Mouse (Mus musculus) forebrain, embryonic 11.5 days (tissue): ENCODE measurements around the gene Gm9044. TPM values are rescaled to one million over a fixed set of nuclear protein-coding genes. Genes with fewer than 3 reads are reported as not detected.
"Not testable (repeated sequence)": the region's sequence is repeated elsewhere in the genome, so short reads cannot be mapped to it uniquely, and the experiment has no call there.

Source experiments
- ATAC-seq: fragments of 200-750 bp; cut with Nextera tagmentation; replicated peaks from 2 replicates; pipeline ENCODE4 v1.8.0; 2017; ENCODE audit warnings: moderate TSS enrichment; ENCODE audit not compliant: low FRiP score
- DNase-seq: peaks from one replicate; pipeline ENCODE4 v3.0.0-alpha.2; 2017; ENCODE audit warnings: low spot score
- H3K27ac ChIP-seq: fragments of 300-500 bp; sonication (generic); 2 replicates; pipeline ENCODE4 v1.5.1; 2014; ENCODE audit warnings: low read depth, low read length
- H3K27me3 ChIP-seq: fragments of 300-500 bp; sonication (generic); 2 replicates; pipeline ENCODE4 v1.6.1; 2014; ENCODE audit warnings: mild to moderate bottlenecking, low read length, mixed read lengths; ENCODE audit not compliant: control insufficient read depth, insufficient read depth
- H3K36me3 ChIP-seq: fragments of 300-500 bp; sonication (generic); 2 replicates; pipeline ENCODE4 v1.6.1; 2014; ENCODE audit warnings: mild to moderate bottlenecking, low read length, moderate library complexity, mixed read lengths; ENCODE audit not compliant: control insufficient read depth, insufficient read depth
- H3K4me1 ChIP-seq: fragments of 300-500 bp; sonication (generic); replicated peaks from 2 replicates; pipeline ENCODE4 v1.6.1; 2014; ENCODE audit warnings: low read length, mixed read lengths; ENCODE audit not compliant: control insufficient read depth, insufficient read depth
- H3K4me2 ChIP-seq: fragments of 300-500 bp; sonication (generic); 2 replicates; pipeline ENCODE4 v1.6.1; 2014; ENCODE audit warnings: low read depth, mild to moderate bottlenecking, low read length, moderate library complexity, mixed read lengths; ENCODE audit not compliant: severe bottlenecking
- H3K4me3 ChIP-seq: fragments of 300-500 bp; sonication (generic); 2 replicates; pipeline ENCODE4 v1.5.1; 2014; ENCODE audit warnings: low read depth, low read length
- H3K9ac ChIP-seq: fragments of 300-500 bp; sonication (generic); 2 replicates; pipeline ENCODE4 v1.6.1; 2014; ENCODE audit warnings: low read length
- H3K9me3 ChIP-seq: fragments of 300-500 bp; sonication (generic); 2 replicates; pipeline ENCODE4 v1.6.1; 2016; ENCODE audit warnings: low read length, mixed read lengths; ENCODE audit not compliant: control insufficient read depth
- WGBS: fragments of 180-500 bp; shearing (Covaris S2); extraction: QIAGEN DNeasy Blood & Tissue Kit; methylation state at CpG from one replicate; pipeline ENCODE4 v1.1.7; 2014; 5-methylcytosine and 5-hydroxymethylcytosine counted together
- polyA plus RNA-seq: library from polyadenylated mRNA; unstranded; fragments of >200 nt; fragmentation: Nextera tagmentation; extraction: Ambion mirVana; gene quantifications from 2 replicates; pipeline ENCODE4 v1.2.1, GENCODE M21; 2014

The Gm9044 gene
- polyA plus RNA-seq, 1 experiment from 2014 or later: not detected

GRCm38 (mm10) chr10:118302133-118302532 is 30.1 kb downstream of the Gm9044 start:
- not testable (repeated sequence) for DNase-seq, H3K9ac ChIP-seq, H3K4me1 ChIP-seq, H3K4me2 ChIP-seq, H3K36me3 ChIP-seq, H3K27ac ChIP-seq, H3K9me3 ChIP-seq, H3K4me3 ChIP-seq, H3K27me3 ChIP-seq
- WGBS: 44% methylated on average over 2 of the region's 2 CpGs
- ATAC-seq: 0 out of 2 replicates have a peak, but pooled peaks have one; percentile 42

- ATAC-seq: no peak
Observed at GRCm38 (mm10) chr10:118294938-118295337, 37.3 kb downstream of the Gm9044 start, which contains the start of gene Iltifb. Gene Iltifb, minus strand, starts transcription at chr10:118295038.

GRCm38 (mm10) chr10:118283016-118283415 is 49.2 kb downstream of the Gm9044 start:
- DNase-seq, H3K4me3 ChIP-seq, ATAC-seq, H3K27ac ChIP-seq, H3K27me3 ChIP-seq, H3K4me1 ChIP-seq, H3K4me2 ChIP-seq, H3K36me3 ChIP-seq, H3K9ac ChIP-seq, H3K9me3 ChIP-seq: not testable (repeated sequence)
- 88% methylated on average over 2 of the region's 5 CpGs for WGBS

More at GRCm38 (mm10) chr10:118294938-118295337, 37.3 kb downstream of the Gm9044 start, which contains the start of gene Iltifb:
- no peak within 1 kb of the TSS for H3K9ac ChIP-seq
- no peaks in the 10 kb centered on the region for H3K36me3 ChIP-seq
- H3K9me3 ChIP-seq: no peaks in the 10 kb centered on the region
- no peaks in the 10 kb centered on the region for H3K27me3 ChIP-seq
- DNase-seq: no peak
- no peak within 1 kb of the TSS for H3K4me3 ChIP-seq
- H3K27ac ChIP-seq: no peak within 1 kb of the TSS
- 93% methylated on average over 6 of the region's 6 CpGs for WGBS
- H3K4me2 ChIP-seq: no peak within 1 kb of the TSS
- H3K4me1 ChIP-seq: no peaks in the 10 kb centered on the region

GRCm38 (mm10) chr10:118282565-118282964 is 49.6 kb downstream of the Gm9044 start:
- 84% methylated on average over 7 of the region's 7 CpGs for WGBS
- not testable (repeated sequence) for H3K4me3 ChIP-seq, H3K4me2 ChIP-seq, H3K9me3 ChIP-seq, H3K27ac ChIP-seq, H3K4me1 ChIP-seq, DNase-seq, H3K27me3 ChIP-seq, H3K9ac ChIP-seq, H3K36me3 ChIP-seq
- ATAC-seq: peak; percentile 36; the same call in 1 of the 2 replicates

Other genes with a start within 250 kb of the Gm9044 start
- gene Mdm1, start 190.6 kb downstream of the Gm9044 start, polyA plus RNA-seq: 61.8 and 67.1 TPM in 2 replicates
- gene Il22, start 127.5 kb downstream of the Gm9044 start, polyA plus RNA-seq: 0.24 TPM in 1 of 2 replicates, not detected in the other
- not detected in 2 replicates for gene Gm32717, start 91.6 kb downstream of the Gm9044 start, polyA plus RNA-seq
- not detected in 2 replicates for gene Gm32802, start 73.7 kb downstream of the Gm9044 start, polyA plus RNA-seq
- not detected in 2 replicates for gene Iltifb, start 37.4 kb downstream of the Gm9044 start, polyA plus RNA-seq
- gene Gm9040, start 5.4 kb downstream of the Gm9044 start, polyA plus RNA-seq: not detected in 2 replicates
- not detected in 2 replicates for gene Gm9045, start 5.4 kb upstream of the Gm9044 start, polyA plus RNA-seq
- gene Gm9046, start 10.8 kb upstream of the Gm9044 start, polyA plus RNA-seq: not detected in 2 replicates
- not detected in 2 replicates for gene Gm9048, start 16.3 kb upstream of the Gm9044 start, polyA plus RNA-seq
- gene Gm9049, start 21.7 kb upstream of the Gm9044 start, polyA plus RNA-seq: not detected in 2 replicates
- gene Ifng, start 108.6 kb upstream of the Gm9044 start, polyA plus RNA-seq: not detected in 2 replicates